Mouse (Mus musculus) intestine, embryonic 14.5 days (tissue): ENCODE measurements around the gene Olfr273. TPM values are rescaled to one million over a fixed set of nuclear protein-coding genes. Genes with fewer than 3 reads are reported as not detected.

Experiments
- polyA plus RNA-seq: library from polyadenylated mRNA; unstranded; fragments of >200 nt; fragmentation: Nextera tagmentation; extraction: Ambion mirVana; gene quantifications from 2 replicates; pipeline ENCODE4 v1.2.1, GENCODE M21; 2014

The Olfr273 gene
- polyA plus RNA-seq, 1 experiment from 2014 or later, result not detected

Other genes with a start within 250 kb of the Olfr273 start
- gene Olfr275, start 44.6 kb downstream of the Olfr273 start, polyA plus RNA-seq, result not detected in 2 replicates
- not detected in 2 replicates for gene Olfr272, start 59.9 kb upstream of the Olfr273 start, polyA plus RNA-seq
- gene Olfr270, start 105.3 kb upstream of the Olfr273 start, polyA plus RNA-seq, result not detected in 2 replicates
- not detected in 2 replicates for gene Nipsnap3a, start 130.0 kb upstream of the Olfr273 start, polyA plus RNA-seq
- gene Nipsnap3b, start 152.6 kb upstream of the Olfr273 start, polyA plus RNA-seq, result 99.2 and 102 TPM in 2 replicates